Mouse (Mus musculus) limb, embryonic 15.5 days (tissue): ENCODE data around the gene Cldn11. TPM values are rescaled to one million over a fixed set of nuclear protein-coding genes. Genes with fewer than 3 reads are reported as not detected.
A peak's percentile ranks its signal among the peaks of the same experiment; 100 is the strongest.

Source experiments
- ATAC-seq: fragments of 200-750 bp; cut with Nextera tagmentation; 2 replicates; pipeline ENCODE4 v1.8.0; 2017; ENCODE audit warnings: low read depth, moderate TSS enrichment; ENCODE audit not compliant: insufficient number of reproducible peaks, low FRiP score, low TSS enrichment
- H3K27ac ChIP-seq: fragments of 300-500 bp; sonication (generic); 2 replicates; pipeline ENCODE4 v1.5.1; 2015; ENCODE audit warnings: moderate library complexity, mild to moderate bottlenecking, inconsistent platforms
- H3K27me3 ChIP-seq: fragments of 300-500 bp; sonication (generic); 2 replicates; pipeline ENCODE4 v1.6.1; 2015; ENCODE audit warnings: inconsistent platforms
- H3K36me3 ChIP-seq: fragments of 300-500 bp; sonication (generic); 2 replicates; pipeline ENCODE4 v1.6.1; 2015; ENCODE audit warnings: inconsistent platforms
- H3K4me1 ChIP-seq: fragments of 300-500 bp; sonication (generic); 2 replicates; pipeline ENCODE4 v1.6.1; 2015; ENCODE audit warnings: inconsistent platforms
- H3K4me2 ChIP-seq: fragments of 300-500 bp; sonication (generic); 2 replicates; pipeline ENCODE4 v1.6.1; 2015; ENCODE audit warnings: mild to moderate bottlenecking, inconsistent platforms
- H3K4me3 ChIP-seq: fragments of 300-500 bp; sonication (generic); 2 replicates; pipeline ENCODE4 v1.5.1; 2015; ENCODE audit warnings: mild to moderate bottlenecking, inconsistent platforms
- H3K9ac ChIP-seq: fragments of 300-500 bp; sonication (generic); 2 replicates; pipeline ENCODE4 v1.6.1; 2015; ENCODE audit warnings: inconsistent platforms
- H3K9me3 ChIP-seq: fragments of 300-500 bp; sonication (generic); 2 replicates; pipeline ENCODE4 v1.6.1; 2016; ENCODE audit warnings: inconsistent platforms
- WGBS: fragments of 180-500 bp; shearing (Covaris S2); methylation state at CpG from one replicate; pipeline ENCODE4 v1.1.7; 2015; 5-methylcytosine and 5-hydroxymethylcytosine counted together
- polyA plus RNA-seq: library from polyadenylated mRNA; unstranded; fragments of >200 nt; fragmentation: Nextera tagmentation; extraction: Ambion mirVana; gene quantifications from 2 replicates; pipeline ENCODE4 v1.2.1, GENCODE M21; 2015

Cldn11 gene
- polyA plus RNA-seq, 1 experiment from 2014 or later, result 8.7 TPM

DNA sequence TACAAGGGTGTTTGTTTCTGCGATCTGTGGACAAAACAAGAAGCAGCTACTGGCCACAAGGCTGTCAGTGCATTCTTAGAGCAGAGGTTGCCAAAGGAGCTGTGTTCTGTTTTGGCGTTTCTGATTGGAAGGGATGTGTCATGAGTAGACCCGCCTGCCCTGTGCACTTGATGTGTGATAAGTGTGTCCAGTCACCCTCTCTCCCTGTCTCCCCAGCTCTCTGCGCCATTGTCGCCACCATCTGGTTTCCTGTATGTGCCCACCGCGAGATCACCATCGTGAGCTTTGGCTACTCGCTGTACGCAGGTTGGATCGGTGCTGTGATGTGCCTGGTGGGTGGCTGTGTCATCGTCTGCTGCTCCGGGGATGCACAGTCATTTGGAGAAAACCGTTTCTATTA lies 13.1 kb downstream of the Cldn11 start:
- H3K9ac ChIP-seq, result no peak overlapping the region
- 92% methylated on average over 14 of the region's 14 CpGs for WGBS
- ATAC-seq, result no peak
- H3K27me3 ChIP-seq, result no peaks in the 10 kb centered on the region
- H3K4me2 ChIP-seq, result no peak overlapping the region
- no peak overlapping the region for H3K27ac ChIP-seq
- no peak overlapping the region for H3K4me3 ChIP-seq
- H3K36me3 ChIP-seq, result no peaks in the 10 kb centered on the region
- no peaks in the 10 kb centered on the region for H3K9me3 ChIP-seq
- H3K4me1 ChIP-seq, result 0 out of 2 replicates have a peak, but pooled peaks cover 9% of the 10 kb centered on the region

- H3K27me3 ChIP-seq, result no peaks in the 10 kb centered on the region
- ATAC-seq, result no peak
- 0 out of 2 replicates have a peak, but pooled peaks cover 5% of the 10 kb centered on the region for H3K4me1 ChIP-seq
- no peak overlapping the region for H3K4me3 ChIP-seq
- H3K9me3 ChIP-seq, result no peaks in the 10 kb centered on the region
- no peak overlapping the region for H3K9ac ChIP-seq
- H3K4me2 ChIP-seq, result no peak overlapping the region
- 62% methylated on average over 3 of the region's 3 CpGs for WGBS
- H3K36me3 ChIP-seq, result no peaks in the 10 kb centered on the region
- H3K27ac ChIP-seq, result no peak overlapping the region
These were observed 16.1 kb downstream of the Cldn11 start for GRCm38 (mm10) chr3:31165803-31166202.

GRCm38 (mm10) chr3:31166365-31166871 lies 16.7 kb downstream of the Cldn11 start:
- no peak overlapping the region for H3K9ac ChIP-seq
- no peaks in the 10 kb centered on the region for H3K36me3 ChIP-seq
- no peak overlapping the region for H3K4me2 ChIP-seq
- H3K27ac ChIP-seq, result no peak overlapping the region
- 0 out of 2 replicates have a peak, but pooled peaks cover 5% of the 10 kb centered on the region for H3K4me1 ChIP-seq
- WGBS, result 56% methylated on average over 12 of the region's 12 CpGs
- no peak overlapping the region for H3K4me3 ChIP-seq
- H3K9me3 ChIP-seq, result no peaks in the 10 kb centered on the region
- ATAC-seq, result no peak
- no peaks in the 10 kb centered on the region for H3K27me3 ChIP-seq

DNA sequence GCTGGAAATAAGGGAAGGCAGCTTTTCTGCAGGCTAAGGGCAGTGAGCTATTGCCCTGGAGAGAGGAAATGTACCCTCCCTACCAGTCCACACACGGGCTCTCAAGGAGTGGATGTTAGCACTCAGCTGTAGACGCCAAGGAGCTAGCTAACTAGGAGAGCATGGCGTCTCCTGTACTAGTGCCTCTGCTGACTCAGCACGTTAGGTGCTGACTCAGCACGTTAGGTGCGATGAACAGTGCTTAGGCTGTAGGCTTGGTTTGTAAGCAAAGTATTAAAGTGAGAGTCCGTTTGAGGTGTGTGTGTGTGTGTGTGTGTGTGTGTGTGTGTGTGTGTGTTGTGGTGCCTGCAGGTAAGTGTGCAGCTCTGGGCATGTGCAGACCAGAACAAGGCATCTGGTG lies 40.6 kb downstream of the Cldn11 start:
- Histone ChIP-seq H3K27ac (no peak overlapping the region), H3K9ac (no peak overlapping the region), H3K4me2 (no peak overlapping the region), H3K4me1 (no peaks in the 10 kb centered on the region), H3K9me3 (no peaks in the 10 kb centered on the region), H3K4me3 (no peak overlapping the region), H3K27me3 (no peaks in the 10 kb centered on the region), H3K36me3 (no peaks in the 10 kb centered on the region)
- WGBS, result 74% methylated on average over 7 of the region's 7 CpGs
- no peak for ATAC-seq

DNA sequence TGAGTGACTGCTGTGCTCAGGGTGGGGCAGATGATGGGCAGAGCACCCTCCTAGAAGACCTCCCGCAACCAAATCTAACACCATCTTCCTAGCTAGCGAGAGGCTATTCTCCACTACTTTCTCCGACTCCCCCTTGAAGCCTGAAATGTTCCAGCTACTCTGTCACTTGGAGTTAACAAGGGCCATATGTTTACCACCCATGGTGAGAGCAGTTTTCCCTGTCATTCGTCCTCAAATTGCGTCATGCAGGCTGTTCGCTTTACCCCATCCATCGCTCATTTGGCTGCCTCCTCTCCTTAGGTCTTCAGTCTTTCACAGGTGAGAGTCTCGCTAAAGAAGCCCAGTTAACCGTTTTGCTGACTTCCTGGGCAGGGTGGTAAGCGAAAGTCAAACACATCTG lies 41.7 kb downstream of the Cldn11 start:
- Histone ChIP-seq H3K27ac (no peak overlapping the region), H3K4me1 (no peaks in the 10 kb centered on the region), H3K9ac (no peak overlapping the region), H3K27me3 (no peaks in the 10 kb centered on the region), H3K4me2 (peak overlapping the region; percentile 13; the same call in 1 of the 2 replicates), H3K36me3 (no peaks in the 10 kb centered on the region), H3K9me3 (no peaks in the 10 kb centered on the region), H3K4me3 (no peak overlapping the region)
- no peak for ATAC-seq
- WGBS, result 23% methylated on average over 10 of the region's 10 CpGs

- Histone ChIP-seq H3K4me2 (no peak overlapping the region), H3K27me3 (no peaks in the 10 kb centered on the region), H3K36me3 (no peaks in the 10 kb centered on the region), H3K27ac (no peak overlapping the region), H3K9ac (no peak overlapping the region), H3K9me3 (no peaks in the 10 kb centered on the region), H3K4me1 (0 out of 2 replicates have a peak, but pooled peaks cover 3% of the 10 kb centered on the region), H3K4me3 (no peak overlapping the region)
- no peak for ATAC-seq
- 63% methylated on average over 17 of the region's 17 CpGs for WGBS
These were observed 49.6 kb downstream of the Cldn11 start for GRCm38 (mm10) chr3:31199162-31199877.

DNA sequence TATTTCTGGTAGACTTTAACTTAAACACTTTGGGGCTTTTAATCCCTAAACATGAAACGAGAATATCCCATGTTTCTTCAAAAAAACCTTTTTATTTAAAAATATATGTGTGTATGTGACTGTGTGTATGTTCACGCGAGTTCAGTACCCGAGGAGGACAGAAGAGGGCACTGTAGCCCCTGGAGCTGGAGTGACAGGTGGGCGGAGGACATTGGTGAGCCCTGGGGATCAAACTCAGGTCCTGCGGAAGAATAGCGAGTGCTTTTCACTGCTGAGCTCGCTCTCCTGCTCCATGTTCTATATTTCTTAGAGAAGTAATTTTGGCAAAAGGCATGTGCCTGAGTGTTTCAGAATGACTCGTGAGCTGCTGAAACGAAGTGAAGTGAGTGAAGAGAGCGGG lies 54.2 kb downstream of the Cldn11 start:
- peaks cover 16% of the 10 kb centered on the region for H3K4me1 ChIP-seq
- no peak overlapping the region for H3K4me3 ChIP-seq
- no peaks in the 10 kb centered on the region for H3K36me3 ChIP-seq
- WGBS, result 87% methylated on average over 11 of the region's 11 CpGs
- no peak overlapping the region for H3K4me2 ChIP-seq
- H3K9me3 ChIP-seq, result no peaks in the 10 kb centered on the region
- H3K27me3 ChIP-seq, result no peaks in the 10 kb centered on the region
- no peak overlapping the region for H3K27ac ChIP-seq
- H3K9ac ChIP-seq, result no peak overlapping the region
- no peak for ATAC-seq

- Histone ChIP-seq H3K9ac (no peak overlapping the region), H3K36me3 (no peaks in the 10 kb centered on the region), H3K27me3 (no peaks in the 10 kb centered on the region), H3K4me1 (peaks cover 20% of the 10 kb centered on the region), H3K9me3 (no peaks in the 10 kb centered on the region), H3K27ac (no peak overlapping the region), H3K4me2 (no peak overlapping the region), H3K4me3 (no peak overlapping the region)
- no peak for ATAC-seq
- WGBS, result 81% methylated on average over 3 of the region's 3 CpGs
These were observed 55.4 kb downstream of the Cldn11 start for GRCm38 (mm10) chr3:31205167-31205566.

DNA sequence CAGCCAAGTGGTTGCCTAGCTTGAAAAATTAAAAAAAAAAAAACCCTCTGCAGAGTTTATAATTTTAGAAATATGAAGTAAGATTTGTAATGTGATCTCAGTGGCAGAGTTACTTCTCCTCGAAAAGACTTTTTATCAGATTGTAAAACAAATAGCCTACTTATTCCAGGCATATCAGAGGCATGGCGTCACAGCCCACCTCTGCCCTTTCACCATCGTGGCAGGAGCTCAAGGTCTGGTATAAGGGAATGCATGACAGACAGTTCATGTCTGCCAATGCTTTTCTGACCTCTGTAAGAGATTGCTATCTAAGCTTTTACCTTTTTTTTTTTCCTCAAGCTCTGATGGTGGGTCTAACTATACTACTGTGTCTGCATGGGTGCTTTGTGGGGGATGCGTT lies 58.3 kb downstream of the Cldn11 start:
- WGBS, result 31% methylated on average over 4 of the region's 4 CpGs
- H3K4me1 ChIP-seq, result peaks cover 32% of the 10 kb centered on the region
- no peaks in the 10 kb centered on the region for H3K36me3 ChIP-seq
- H3K4me3 ChIP-seq, result no peak overlapping the region
- no peak overlapping the region for H3K9ac ChIP-seq
- no peak overlapping the region for H3K27ac ChIP-seq
- no peak overlapping the region for H3K4me2 ChIP-seq
- no peaks in the 10 kb centered on the region for H3K9me3 ChIP-seq
- H3K27me3 ChIP-seq, result no peaks in the 10 kb centered on the region
- ATAC-seq, result no peak

DNA sequence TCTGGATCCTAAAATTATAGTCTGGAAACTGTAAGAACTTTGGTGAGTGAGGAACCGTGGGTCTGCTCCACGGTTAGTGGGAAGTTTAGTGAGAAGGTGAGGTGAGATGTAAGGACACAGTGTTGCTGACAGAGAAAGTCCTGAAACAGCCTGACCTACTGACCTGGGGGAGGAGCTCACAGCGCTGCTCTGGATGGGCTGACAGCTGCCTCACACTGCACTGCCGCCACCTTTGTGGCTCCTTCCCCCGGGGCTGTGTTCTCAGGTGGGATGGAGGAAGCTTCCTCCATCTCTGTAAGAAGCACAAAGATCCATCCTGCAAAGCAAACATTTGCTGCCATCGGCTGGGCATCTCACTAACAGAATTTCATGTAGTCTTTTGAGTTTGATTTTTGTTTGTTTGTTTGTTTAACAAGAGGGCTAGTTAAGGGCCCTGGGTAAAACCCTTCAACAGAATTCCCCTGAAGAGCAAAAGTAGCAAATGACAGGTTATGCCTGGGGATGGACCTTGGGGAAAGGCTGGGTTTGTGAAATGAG lies 58.8 kb downstream of the Cldn11 start:
- H3K4me2 ChIP-seq, result 0 out of 2 replicates have a peak overlapping the region, but pooled peaks have one; percentile 34
- peaks cover 36% of the 10 kb centered on the region for H3K4me1 ChIP-seq
- H3K36me3 ChIP-seq, result no peaks in the 10 kb centered on the region
- no peaks in the 10 kb centered on the region for H3K27me3 ChIP-seq
- H3K9ac ChIP-seq, result no peak overlapping the region
- H3K27ac ChIP-seq, result no peak overlapping the region
- H3K9me3 ChIP-seq, result no peaks in the 10 kb centered on the region
- no peak overlapping the region for H3K4me3 ChIP-seq
- WGBS, result 14% methylated on average over 6 of the region's 6 CpGs
- ATAC-seq, result no peak

GRCm38 (mm10) chr3:31209001-31209400 lies 59.3 kb downstream of the Cldn11 start:
- Histone ChIP-seq H3K27ac (no peak overlapping the region), H3K36me3 (no peaks in the 10 kb centered on the region), H3K9me3 (no peaks in the 10 kb centered on the region), H3K4me2 (peak overlapping the region; percentile 34), H3K4me1 (peaks cover 39% of the 10 kb centered on the region), H3K9ac (no peak overlapping the region), H3K4me3 (peak overlapping the region; percentile 13; the same call in 1 of the 2 replicates), H3K27me3 (no peaks in the 10 kb centered on the region)
- ATAC-seq, result no peak
- WGBS, result 6% methylated on average over 19 of the region's 19 CpGs

DNA sequence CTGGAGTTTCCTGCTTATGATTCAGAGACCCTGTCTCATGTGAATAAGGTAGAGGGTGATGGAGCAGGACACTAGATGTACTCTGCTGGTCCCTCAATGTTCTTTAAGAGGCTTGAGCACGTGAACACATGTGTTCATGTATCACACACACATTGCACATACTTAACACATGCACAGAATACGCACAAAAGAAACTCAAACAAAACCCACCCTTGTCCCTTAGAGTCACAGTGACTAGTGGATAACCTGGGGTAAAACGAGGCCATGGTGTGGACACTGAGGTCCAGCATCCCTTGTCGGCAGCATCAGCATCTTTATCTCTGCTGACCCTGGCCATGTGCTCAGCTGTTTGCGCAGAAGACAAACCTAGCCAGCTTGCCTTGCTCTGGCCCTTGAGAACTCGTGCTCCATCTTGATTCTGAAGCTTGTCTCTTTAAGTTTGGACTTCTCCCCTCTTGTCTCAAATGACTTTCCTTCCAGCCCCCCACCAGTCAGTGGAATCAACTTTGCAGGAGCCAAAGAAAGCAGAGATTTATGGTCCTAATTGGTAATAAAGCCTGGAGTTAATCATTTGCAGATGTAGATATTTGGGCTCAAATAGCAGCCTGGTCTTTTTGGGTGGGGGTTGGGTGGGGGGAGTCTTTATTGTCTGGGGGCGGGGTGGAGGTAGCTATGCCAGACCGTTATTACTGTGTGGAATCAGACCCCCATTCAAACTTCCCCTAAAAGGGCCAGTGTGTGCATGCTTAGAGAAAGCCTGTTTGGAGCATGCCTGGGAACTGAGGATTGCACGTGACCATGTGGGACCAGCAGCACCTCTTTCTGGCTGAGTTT lies 62.7 kb downstream of the Cldn11 start:
- WGBS, result 26% methylated on average over 9 of the region's 9 CpGs
- no peak overlapping the region for H3K4me3 ChIP-seq

More for the DNA sequence above, 62.7 kb downstream of the Cldn11 start:
- Histone ChIP-seq H3K4me2 (no peak overlapping the region), H3K27me3 (no peaks in the 10 kb centered on the region), H3K9me3 (no peaks in the 10 kb centered on the region), H3K4me1 (peaks cover 41% of the 10 kb centered on the region), H3K27ac (peak overlapping the region; percentile 62), H3K9ac (no peak overlapping the region), H3K36me3 (no peaks in the 10 kb centered on the region)
- ATAC-seq, result peak; percentile 86
